In the genomic region with DNA sequence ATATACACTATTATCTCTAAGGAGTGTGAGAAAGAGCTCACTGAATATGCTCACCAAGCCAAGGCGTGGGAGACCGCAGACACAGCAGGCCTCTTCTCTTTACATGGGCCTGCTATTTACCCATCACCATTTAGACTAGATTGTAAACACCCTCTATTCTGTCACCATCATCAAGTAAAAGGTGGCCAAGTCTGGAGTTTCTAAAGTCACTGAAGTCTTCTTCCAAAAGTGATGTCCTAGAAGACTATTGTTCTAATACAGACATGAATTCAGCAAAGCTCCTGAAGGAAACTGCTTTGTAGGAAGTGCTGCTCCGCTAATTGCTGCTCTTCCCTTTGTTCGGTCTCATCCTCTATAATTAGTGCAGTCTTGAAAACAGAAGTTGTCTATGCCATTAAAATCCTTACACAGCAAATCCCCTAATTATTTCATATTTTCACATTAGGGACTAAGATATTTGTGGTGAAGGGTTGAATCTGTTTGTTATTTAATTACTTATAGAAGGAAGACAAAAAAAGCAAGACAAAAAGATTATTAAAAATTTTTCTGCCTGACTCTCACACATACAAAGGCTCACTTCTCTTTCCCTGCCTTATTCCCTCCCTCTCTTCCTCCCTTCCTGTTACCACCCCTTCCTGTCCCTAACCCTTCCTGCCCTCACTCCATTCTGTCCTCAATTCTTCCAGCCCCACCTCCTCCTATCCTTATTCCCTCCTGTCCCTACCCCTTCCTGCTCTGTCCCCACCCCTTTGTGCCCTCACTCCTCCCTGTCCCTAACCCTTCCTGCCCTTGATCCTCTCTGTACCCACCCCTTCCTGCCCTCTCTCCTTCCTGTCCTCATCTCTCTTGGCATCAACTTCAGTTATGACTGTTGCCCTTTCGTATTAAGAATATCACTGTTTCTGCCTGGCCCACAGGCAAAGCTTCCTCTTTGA, we compare ENCODE assay signal across 15 mouse cellular contexts.
DNase-seq lines count a peak whose midpoint lies in the region; ATAC-seq and TF ChIP-seq lines count a peak whose summit lies in the region.
"Had no signal": no experiment of that assay in that cellular context is flagged by ENCODE, and none has a peak within 500 bp of the region (broad histone marks: within the 10 kb centered on the region; RNA-seq: fewer than 3 reads in every experiment).

No protein-coding gene starts in this region.

- TF ChIP-seq CTCF in stomach, postnatal 0 days (IDR thresholded peaks at IDR 0.05; ENCODE audit: low read depth) = no peak

- peak; percentile 21; the same call in 1 of the 2 replicates for ATAC-seq in stomach, embryonic 16.5 days (ENCODE audit: insufficient read depth, low FRiP score)
- no peak for ATAC-seq in stomach, postnatal 0 days (ENCODE audit: low FRiP score, low TSS enrichment)
- ATAC-seq: intestine, embryonic 15.5 days had no signal

- no peak overlapping the region for H3K4me3 ChIP-seq in stomach, embryonic 16.5 days (replicated peaks; ENCODE audit: low read length)
- no peak overlapping the region for H3K4me3 ChIP-seq in stomach, postnatal 0 days (ENCODE audit: low read depth, low read length)
- H3K4me3 ChIP-seq: intestine, embryonic 15.5 days; left cerebral cortex, adult 2 months had no signal

- H3K27ac ChIP-seq in stomach, embryonic 16.5 days (ENCODE audit: low read length) = no peak overlapping the region
- H3K27ac ChIP-seq in stomach, postnatal 0 days (replicated peaks) = no peak overlapping the region
- H3K27ac ChIP-seq: intestine, embryonic 15.5 days; left cerebral cortex, adult 2 months had no signal

- no peaks in the 10 kb centered on the region for H3K9me3 ChIP-seq in stomach, embryonic 16.5 days (replicated peaks; ENCODE audit: control insufficient read depth, low read length)
- no peaks in the 10 kb centered on the region for H3K9me3 ChIP-seq in stomach, postnatal 0 days (ENCODE audit: control insufficient read depth, low read length)
- H3K9me3 ChIP-seq: intestine, embryonic 15.5 days had no signal

- no peaks in the 10 kb centered on the region for H3K4me1 ChIP-seq in stomach, embryonic 16.5 days (ENCODE audit: control insufficient read depth, insufficient read depth, low read length)
- no peaks in the 10 kb centered on the region for H3K4me1 ChIP-seq in stomach, postnatal 0 days (replicated peaks; ENCODE audit: control insufficient read depth, insufficient read depth)
- H3K4me1 ChIP-seq: intestine, embryonic 15.5 days had no signal

- DNase-seq in kidney, adult 18-20 months = peak; percentile 6
- DNase-seq in kidney, postnatal 10 days = no peak
- DNase-seq in stomach, postnatal 0 days (ENCODE audit: low spot score) = no peak
- peak; percentile 8 to 31 for DNase-seq in kidney, postnatal 25 days
- DNase-seq in urinary bladder, postnatal 14 days (ENCODE audit: low spot score) = no peak
- DNase-seq in right cerebral cortex, postnatal 25 days = no peak
- DNase-seq: adrenal gland, adult 2 months; cerebellum, adult 11 months; liver; right cerebral cortex, adult 18-20 months; thymus, postnatal 36 days had no signal

- TF ChIP-seq EP300 in stomach, postnatal 0 days (optimal IDR thresholded peaks at IDR 0.05) = no peak

- no peaks in the 10 kb centered on the region for H3K27me3 ChIP-seq in stomach, embryonic 16.5 days (ENCODE audit: control insufficient read depth, insufficient read depth, low read length)
- no peaks in the 10 kb centered on the region for H3K27me3 ChIP-seq in stomach, postnatal 0 days (ENCODE audit: control insufficient read depth, insufficient read depth, low read length)
- H3K27me3 ChIP-seq: CH12.LX; intestine, embryonic 15.5 days had no signal

- H3K36me3 ChIP-seq in stomach, embryonic 16.5 days (ENCODE audit: control insufficient read depth, insufficient read depth, low read length) = no peaks in the 10 kb centered on the region
- no peaks in the 10 kb centered on the region for H3K36me3 ChIP-seq in stomach, postnatal 0 days (ENCODE audit: control insufficient read depth, insufficient read depth, low read length)
- H3K36me3 ChIP-seq: intestine, embryonic 15.5 days had no signal

- 80% methylated on average over 5 of the region's 5 CpGs for WGBS in stomach, embryonic 16.5 days
- WGBS in stomach, postnatal 0 days = 84% methylated on average over 5 of the region's 5 CpGs

- H3K9ac ChIP-seq in stomach, embryonic 16.5 days (ENCODE audit: low read length) = no peak overlapping the region
- H3K9ac ChIP-seq in stomach, postnatal 0 days (ENCODE audit: low read length) = no peak overlapping the region
- H3K9ac ChIP-seq: intestine, embryonic 15.5 days had no signal

- no peak overlapping the region for H3K4me2 ChIP-seq in stomach, embryonic 16.5 days (ENCODE audit: low read depth, low read length)
- H3K4me2 ChIP-seq in stomach, postnatal 0 days (replicated peaks; ENCODE audit: low read depth) = no peak overlapping the region
- H3K4me2 ChIP-seq: intestine, embryonic 15.5 days had no signal

Comparison
In these comparisons a context has a peak if more than half of its experiments do, and no peak if none do; other contexts are left out.
1. DNase-seq: peak in kidney, adult 18-20 months (single experiment) and kidney, postnatal 25 days (2 of 2); none in kidney, postnatal 10 days (single experiment), stomach, postnatal 0 days (single experiment), urinary bladder, postnatal 14 days (single experiment) and right cerebral cortex, postnatal 25 days (single experiment).